Mouse (Mus musculus) kidney, adult 8-10 months (tissue): ENCODE data around the gene Fry.

Experiments used
- DNase-seq, 2 experiments: peaks; one replicate each; pipeline ENCODE4 v3.0.0; 2022

The Fry gene

GRCm38 (mm10) chr5:150229776-150230175 is 111.3 kb downstream of the Fry start:
- no peak for DNase-seq

GRCm38 (mm10) chr5:150232159-150233150 is 114.0 kb downstream of the Fry start:
- DNase-seq, result no peak

GRCm38 (mm10) chr5:150233154-150233886 is 114.9 kb downstream of the Fry start:
- DNase-seq, result peak; percentile 43 to 65

- DNase-seq, result no peak
Measured at GRCm38 (mm10) chr5:150235931-150236330, 117.5 kb downstream of the Fry start.

GRCm38 (mm10) chr5:150236597-150236996 is 118.2 kb downstream of the Fry start:
- DNase-seq, result no peak

GRCm38 (mm10) chr5:150241638-150242037 is 123.2 kb downstream of the Fry start:
- no peak for DNase-seq

- no peak for DNase-seq
Measured at GRCm38 (mm10) chr5:150246737-150247136, 128.3 kb downstream of the Fry start.

GRCm38 (mm10) chr5:150257764-150258163 is 139.3 kb downstream of the Fry start:
- DNase-seq, result no peak

GRCm38 (mm10) chr5:150259191-150260053 is 141.0 kb downstream of the Fry start:
- peak; percentile 32 to 34 for DNase-seq

GRCm38 (mm10) chr5:150260054-150260386 is 141.6 kb downstream of the Fry start:
- no peak for DNase-seq

- DNase-seq, result no peak
Measured at GRCm38 (mm10) chr5:150261361-150261760, 142.9 kb downstream of the Fry start.

GRCm38 (mm10) chr5:150262046-150262716 is 143.7 kb downstream of the Fry start:
- DNase-seq, result peak; percentile 58 to 75

GRCm38 (mm10) chr5:150262717-150263103 is 144.3 kb downstream of the Fry start:
- no peak for DNase-seq

GRCm38 (mm10) chr5:150263162-150263561 is 144.7 kb downstream of the Fry start:
- no peak for DNase-seq

GRCm38 (mm10) chr5:150263656-150264055 is 145.2 kb downstream of the Fry start:
- no peak for DNase-seq

- DNase-seq, result no peak
Measured at GRCm38 (mm10) chr5:150265005-150265404, 146.6 kb downstream of the Fry start.

GRCm38 (mm10) chr5:150265953-150266352 is 147.5 kb downstream of the Fry start:
- DNase-seq, result no peak

- no peak for DNase-seq
Measured at GRCm38 (mm10) chr5:150268261-150268660, 149.8 kb downstream of the Fry start.

GRCm38 (mm10) chr5:150270468-150270867 is 152.0 kb downstream of the Fry start:
- no peak for DNase-seq

- no peak for DNase-seq
Measured at GRCm38 (mm10) chr5:150272173-150272572, 153.7 kb downstream of the Fry start.

GRCm38 (mm10) chr5:150275314-150275713 is 156.9 kb downstream of the Fry start:
- DNase-seq, result no peak

GRCm38 (mm10) chr5:150276611-150277010 is 158.2 kb downstream of the Fry start:
- no peak for DNase-seq
